In the genomic region with DNA sequence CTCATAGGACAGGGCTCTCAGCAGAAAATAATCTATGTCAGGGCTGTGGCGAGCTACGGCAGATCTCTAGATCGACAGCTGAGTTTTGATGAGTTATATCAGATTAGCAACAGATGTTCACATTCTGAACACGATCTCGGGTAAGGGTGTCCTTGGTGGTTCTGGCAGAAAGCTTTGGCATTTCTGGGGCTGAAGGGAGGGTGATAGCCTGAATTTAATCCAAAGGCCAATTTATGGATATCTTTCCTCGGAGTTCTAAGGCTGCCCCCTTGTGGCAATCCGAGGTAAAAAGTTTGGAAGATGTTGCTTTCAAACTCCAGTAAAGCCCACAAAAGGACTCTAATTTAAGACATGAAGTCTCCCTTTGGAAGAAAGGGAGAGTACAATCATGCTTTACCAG, we compare ENCODE assay signal across 8 mouse cellular contexts.
DNase-seq lines count a peak whose midpoint lies in the region; ATAC-seq lines count a peak whose summit lies in the region.

No protein-coding gene starts in this region.

- H3K27me3 ChIP-seq in kidney, embryonic 14.5 days (ENCODE audit: control insufficient read depth, insufficient read depth, low read length) = no peaks in the 10 kb centered on the region

- H3K4me1 ChIP-seq in kidney, embryonic 14.5 days (ENCODE audit: control insufficient read depth, insufficient read depth, low read length) = no peaks in the 10 kb centered on the region

- 49% methylated on average over 7 of the region's 7 CpGs for WGBS in kidney, embryonic 14.5 days

- H3K27ac ChIP-seq in kidney, embryonic 14.5 days (ENCODE audit: low read depth, low read length) = no peak overlapping the region

- no peak overlapping the region for H3K4me3 ChIP-seq in kidney, embryonic 14.5 days (ENCODE audit: low read length)

- no peak for ATAC-seq in kidney, embryonic 14.5 days (ENCODE audit: low FRiP score, low TSS enrichment)
- no peak for ATAC-seq in megakaryocyte-erythroid progenitor cell, adult 5-6 weeks (replicated peaks; ENCODE audit: low FRiP score, low TSS enrichment, poor library complexity, severe bottlenecking)

- no peak overlapping the region for H3K4me2 ChIP-seq in kidney, embryonic 14.5 days (replicated peaks; ENCODE audit: low read depth, low read length)

- H3K9ac ChIP-seq in kidney, embryonic 14.5 days (ENCODE audit: low read depth, low read length) = no peak overlapping the region

- no peaks in the 10 kb centered on the region for H3K36me3 ChIP-seq in kidney, embryonic 14.5 days (ENCODE audit: control insufficient read depth, insufficient read depth, low read length)

- peak; percentile 8 for DNase-seq in kidney, adult 9 months
- peak; percentile 49 for DNase-seq in adrenal gland, adult 2 months
- DNase-seq in embryo, embryonic 10 days (ENCODE audit: low spot score) = peak; percentile 36
- DNase-seq in kidney, postnatal 14 days = peak; percentile 8
- DNase-seq in lung, postnatal 36 days = peak; percentile 1
- DNase-seq in thymus, postnatal 4 days = no peak

- H3K9me3 ChIP-seq in kidney, embryonic 14.5 days (ENCODE audit: control insufficient read depth, low read length) = no peaks in the 10 kb centered on the region
